Mouse (Mus musculus) spleen, embryonic (tissue): ENCODE results near the gene Foxe1.

Experiments
- CTCF ChIA-PET: fragments of 350-600 bp; sonication (Branson Sonifier 250); formaldehyde crosslinking; loops from one replicate; lab custom pipeline; 2022; lab: Charles Lee

The Foxe1 gene

GRCm38 (mm10) chr4:46343596-46344260, at the start of gene Foxe1:
Gene Foxe1 (plus strand): TSS chr4:46343609.
- CTCF ChIA-PET: interaction anchor here (0.6 kb wide), 1 partner anchor 668 kb away, joined by 6 read pairs; no protein-coding TSS in a partner anchor

DNA sequence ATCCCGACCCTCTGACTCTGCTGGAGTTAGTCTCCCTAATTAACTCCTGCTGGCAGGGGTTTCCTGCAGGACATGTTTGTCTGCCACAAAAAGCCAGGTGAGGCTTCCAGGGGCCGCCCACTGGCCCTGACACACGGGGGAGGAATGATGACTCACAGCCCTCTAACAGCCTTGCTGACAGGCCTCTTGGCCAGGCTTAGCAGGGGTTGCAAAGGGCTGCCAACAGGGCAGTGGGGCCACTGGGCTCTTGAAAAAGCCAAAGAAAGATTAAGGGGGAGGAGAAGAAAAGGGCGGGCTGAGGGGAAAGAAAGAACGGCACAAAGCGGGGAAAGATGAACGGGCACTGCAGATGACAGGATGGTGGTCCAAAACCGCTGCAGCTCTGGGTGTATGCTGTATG, 39.3 kb upstream of the Foxe1 start:
- CTCF ChIA-PET: no interaction called here

DNA sequence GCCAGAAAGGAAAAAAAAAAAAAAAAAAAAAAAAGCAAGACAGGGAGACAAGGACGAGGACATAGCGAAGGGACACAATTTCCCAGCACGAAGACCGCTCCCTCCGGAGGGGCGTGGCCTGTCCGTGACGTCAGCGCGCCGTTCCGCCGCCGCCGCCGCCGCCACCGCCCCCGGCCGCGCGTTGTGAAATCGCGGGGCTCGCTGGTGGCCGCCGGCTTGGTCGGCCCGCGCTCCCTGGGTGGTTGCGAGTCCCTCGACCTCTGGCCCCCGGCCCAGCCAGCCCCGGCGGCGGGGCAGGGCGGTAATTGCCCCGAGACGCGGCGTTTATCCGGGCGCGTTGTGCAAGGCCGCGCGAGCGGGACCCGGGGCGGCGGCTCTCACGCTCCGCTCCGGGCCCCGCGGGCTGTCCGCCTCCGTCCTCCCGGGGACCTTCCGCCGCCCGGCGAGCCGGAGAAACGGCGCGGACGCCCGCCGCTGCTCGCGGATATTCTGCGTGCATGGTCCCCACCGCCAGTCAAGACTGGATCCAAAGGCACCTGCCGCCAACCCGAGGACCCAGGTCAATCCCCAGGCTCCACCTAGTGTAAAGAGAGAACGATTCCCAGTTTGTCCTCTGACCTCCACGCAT, 38.5 kb upstream of the Foxe1 start:
- CTCF ChIA-PET: no interaction called here

GRCm38 (mm10) chr4:46305436-46305835, 38.0 kb upstream of the Foxe1 start:
- CTCF ChIA-PET: interaction anchor here (0.6 kb wide), 1 partner anchor 385 kb away, joined by 7 read pairs; no protein-coding TSS in a partner anchor

DNA sequence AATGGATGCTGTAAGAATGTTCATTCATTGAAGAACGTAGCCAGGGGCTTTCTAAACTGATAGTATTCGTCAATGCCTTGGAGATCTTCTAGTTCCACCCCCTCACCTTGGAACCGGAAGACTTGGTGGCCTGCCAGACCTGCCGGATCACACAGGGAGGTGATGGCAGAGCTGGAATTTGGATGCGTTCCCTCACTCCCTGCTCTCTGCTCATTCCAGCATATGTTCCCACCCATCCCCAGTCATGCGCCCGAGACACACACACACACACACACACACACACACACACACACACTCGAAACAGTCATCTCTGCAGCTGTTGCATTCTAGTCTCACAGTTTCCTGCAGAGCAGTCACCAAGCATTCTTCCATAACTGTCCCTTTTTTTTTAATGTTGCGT, 36.1 kb upstream of the Foxe1 start:
- CTCF ChIA-PET: no interaction called here

- CTCF ChIA-PET: no interaction called here
Observed at GRCm38 (mm10) chr4:46307869-46308268, 35.5 kb upstream of the Foxe1 start.

- CTCF ChIA-PET: interaction anchor here (0.6 kb wide), 2 partner anchors 10 to 781 kb away, joined by 3 to 7 read pairs; no protein-coding TSS in a partner anchor
Observed at GRCm38 (mm10) chr4:46311631-46312030, 31.8 kb upstream of the Foxe1 start.

- CTCF ChIA-PET: interaction anchor here (0.5 kb wide), 1 partner anchor 10 kb away, joined by 3 read pairs; no protein-coding TSS in a partner anchor
Observed at GRCm38 (mm10) chr4:46321730-46322389, 21.5 kb upstream of the Foxe1 start.

- CTCF ChIA-PET: no interaction called here
Observed at GRCm38 (mm10) chr4:46322715-46323114, 20.7 kb upstream of the Foxe1 start.

DNA sequence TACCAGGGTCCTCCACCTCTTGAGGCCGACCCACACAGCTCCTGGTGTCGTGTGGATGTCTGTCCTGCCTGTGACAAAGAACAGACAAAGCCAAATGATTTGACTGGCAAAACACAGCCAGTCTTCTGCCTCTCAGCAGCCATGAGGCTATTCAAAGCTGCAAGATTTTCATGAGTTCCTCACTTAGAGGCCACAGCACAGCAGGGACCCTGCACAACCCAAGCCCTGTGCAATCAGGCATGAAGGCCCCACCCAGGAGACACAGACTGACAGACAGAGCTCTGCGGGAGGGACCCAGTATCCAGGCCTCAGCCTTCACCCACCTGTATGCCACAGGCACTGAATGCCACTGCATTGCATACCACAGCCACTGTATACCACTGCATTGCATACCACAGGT, 14.5 kb upstream of the Foxe1 start:
- CTCF ChIA-PET: interaction anchor here (0.6 kb wide), 1 partner anchor 253 kb away, joined by 3 read pairs; no protein-coding TSS in a partner anchor

GRCm38 (mm10) chr4:46335846-46336245, 7.6 kb upstream of the Foxe1 start:
- CTCF ChIA-PET: no interaction called here

- CTCF ChIA-PET: no interaction called here
Observed at GRCm38 (mm10) chr4:46337990-46338389, 5.4 kb upstream of the Foxe1 start.

GRCm38 (mm10) chr4:46339026-46339425, 4.4 kb upstream of the Foxe1 start:
- CTCF ChIA-PET: no interaction called here

DNA sequence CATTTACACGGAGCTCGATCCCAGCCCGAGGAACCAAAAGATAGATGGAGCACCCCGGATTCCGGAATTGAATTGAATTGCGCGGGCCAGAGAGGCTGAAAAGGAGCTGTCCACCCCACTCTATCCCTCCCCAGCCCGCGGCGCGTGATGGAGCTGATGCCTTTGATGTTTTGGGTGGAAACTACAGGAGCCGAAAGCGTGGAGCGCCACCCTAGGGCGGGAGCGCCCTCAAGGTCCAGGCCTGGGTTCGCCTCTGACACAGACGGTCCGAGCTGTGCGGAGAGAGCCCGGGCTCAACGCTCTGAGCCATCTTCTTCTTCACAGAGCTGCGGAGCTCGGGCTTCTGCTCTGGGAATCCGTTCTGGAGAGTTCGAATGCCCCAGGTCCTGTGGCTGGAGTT, 3.8 kb upstream of the Foxe1 start:
- CTCF ChIA-PET: no interaction called here

GRCm38 (mm10) chr4:46341831-46342680, 1.4 kb upstream of the Foxe1 start:
- CTCF ChIA-PET: no interaction called here

DNA sequence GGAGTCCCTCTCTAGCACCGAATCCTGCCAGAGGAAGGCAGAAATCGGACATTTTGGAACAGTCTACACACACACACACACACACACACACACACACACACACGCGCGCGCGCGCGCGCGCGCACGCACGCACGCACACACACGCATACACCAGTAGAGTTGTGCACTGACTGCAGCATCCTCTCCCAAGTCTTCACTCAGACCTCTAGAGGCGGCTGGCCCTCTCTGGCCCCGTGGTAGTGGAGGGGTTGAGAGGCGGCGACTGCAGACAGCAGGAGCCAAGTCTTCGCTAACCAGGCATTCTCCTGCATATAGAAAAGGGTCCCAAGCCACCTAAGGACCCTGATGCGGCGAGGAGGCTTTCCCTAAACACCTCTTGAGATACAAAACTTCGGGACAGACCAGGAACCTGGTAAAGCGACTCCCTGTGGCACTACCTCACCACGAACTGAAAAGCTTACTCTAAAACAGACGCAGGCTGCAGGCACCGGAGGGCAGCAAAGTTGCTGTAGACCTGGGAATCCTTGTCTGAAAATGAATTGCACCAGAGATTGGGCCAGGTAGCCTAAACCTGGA, 610 bp upstream of the Foxe1 start:
- CTCF ChIA-PET: interaction anchor here (0.6 kb wide), 1 partner anchor 669 kb away, joined by 6 read pairs; no protein-coding TSS in a partner anchor

- CTCF ChIA-PET: no interaction called here
Observed at GRCm38 (mm10) chr4:46344288-46344687, 879 bp downstream of the Foxe1 start.

DNA sequence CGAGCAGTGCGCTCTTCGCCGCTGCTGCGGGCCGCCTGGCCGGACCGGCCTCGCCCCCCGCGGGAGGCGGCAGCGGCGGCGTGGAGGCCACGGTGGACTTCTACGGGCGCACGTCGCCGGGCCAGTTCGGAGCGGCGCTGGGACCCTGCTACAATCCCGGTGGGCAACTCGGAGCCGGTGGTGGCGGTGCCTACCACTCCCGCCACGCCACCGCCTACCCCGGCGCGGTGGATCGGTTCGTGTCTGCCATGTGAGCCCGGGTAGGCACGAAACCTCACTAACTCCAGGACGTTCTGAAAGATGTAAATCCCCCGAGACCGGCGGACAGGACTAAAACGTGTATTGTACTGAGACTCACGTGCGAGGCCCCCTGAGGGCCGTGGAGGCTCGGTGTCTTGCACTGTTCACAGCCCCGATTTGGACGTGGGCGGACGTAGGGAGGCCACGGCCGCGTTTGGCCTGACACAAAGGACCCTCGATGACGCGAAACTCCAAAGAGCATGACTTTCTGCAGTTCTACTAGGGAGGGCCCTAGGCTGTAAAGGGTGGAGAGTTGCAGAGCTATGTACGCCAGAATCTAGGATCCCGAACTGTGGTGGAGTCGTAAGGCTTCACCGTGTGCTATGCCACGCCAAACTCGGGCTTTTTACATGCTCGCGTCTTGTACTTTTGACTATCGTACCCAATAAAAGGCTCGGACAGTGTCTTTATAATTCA, 1.8 kb downstream of the Foxe1 start:
- CTCF ChIA-PET: no interaction called here

DNA sequence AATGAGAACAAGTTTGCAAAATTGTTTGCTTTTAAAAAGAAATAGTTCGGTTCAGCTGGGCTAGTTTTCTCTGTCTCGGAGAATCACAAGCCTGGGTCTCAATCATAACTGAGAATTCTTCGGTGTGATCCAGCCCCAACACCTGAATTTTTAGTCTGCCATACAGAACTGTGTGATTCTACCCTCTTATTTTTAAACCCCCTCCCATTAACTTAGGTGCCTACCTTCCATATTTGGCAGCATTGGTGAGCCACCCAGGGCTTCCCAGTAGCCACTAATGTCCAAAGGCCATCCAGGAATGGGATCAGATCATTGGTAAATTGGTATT, 2.3 kb downstream of the Foxe1 start:
- CTCF ChIA-PET: no interaction called here

DNA sequence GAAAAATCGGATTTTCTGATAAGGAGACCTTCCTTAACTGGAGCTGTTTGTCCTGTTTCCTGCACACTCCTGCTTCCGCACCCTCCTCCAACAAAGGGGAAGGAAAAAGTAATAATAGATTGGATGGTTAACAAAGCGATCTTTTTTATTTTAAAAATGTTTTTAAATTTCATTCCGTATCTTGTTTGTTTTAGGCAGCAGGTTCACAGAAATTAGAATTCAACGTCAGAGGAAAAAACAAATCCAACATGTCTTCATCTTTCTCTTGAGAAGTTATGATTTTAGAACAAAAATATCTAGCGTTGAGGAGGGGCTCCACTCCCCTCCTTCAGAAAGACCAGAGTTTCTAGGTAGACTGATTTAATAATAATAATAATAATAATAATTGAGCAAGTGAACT, 2.8 kb downstream of the Foxe1 start:
- CTCF ChIA-PET: no interaction called here

GRCm38 (mm10) chr4:46347141-46347540, 3.7 kb downstream of the Foxe1 start:
- CTCF ChIA-PET: interaction anchor here (0.6 kb wide), 1 partner anchor 111 kb away, joined by 4 read pairs; no protein-coding TSS in a partner anchor
